Mouse (Mus musculus): ENCODE data around the gene Txnrd3.
A peak's percentile ranks its signal among the peaks of the same experiment; 100 is the strongest.

Txnrd3 gene

GRCm38 (mm10) chr6:89643798-89644270, at the start of gene Txnrd3:
Txnrd3 (plus strand) TSS chr6:89643988.
- peak; percentile 60 for DNase-seq (ENCODE audit: low read depth)

GRCm38 (mm10) chr6:89595018-89595776, 48.6 kb upstream of the Txnrd3 start, which contains the start of gene Chchd6:
Chchd6 (minus strand) TSS chr6:89595652.
- peak; percentile 89 for DNase-seq (ENCODE audit: low read depth)

GRCm38 (mm10) chr6:89595777-89596146, 48.0 kb upstream of the Txnrd3 start:
- no peak for DNase-seq (ENCODE audit: low read depth)

- DNase-seq (ENCODE audit: low read depth): no peak
These were observed 47.3 kb upstream of the Txnrd3 start for GRCm38 (mm10) chr6:89596510-89596909.

- no peak for DNase-seq (ENCODE audit: low read depth)
These were observed 37.7 kb upstream of the Txnrd3 start for GRCm38 (mm10) chr6:89606096-89606495.

DNA sequence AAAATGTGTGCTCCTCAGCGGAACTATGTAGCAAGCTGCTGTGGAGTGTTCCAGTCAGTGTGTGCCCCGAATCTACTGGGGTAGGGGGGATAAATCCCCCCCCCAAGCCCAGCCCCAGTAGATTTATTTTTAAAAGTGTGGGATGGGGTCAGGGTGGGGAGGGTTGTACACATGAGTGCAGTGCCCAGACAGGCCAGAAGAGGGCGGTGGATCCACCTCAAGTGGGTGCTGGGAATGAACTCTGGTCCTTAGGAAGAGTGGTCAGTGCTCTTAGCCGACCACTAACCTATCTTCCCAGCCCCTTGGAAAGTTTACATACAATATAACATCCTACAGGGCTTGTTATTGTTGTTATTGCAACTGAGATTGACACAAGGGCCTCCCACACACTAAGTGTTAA, 35.8 kb upstream of the Txnrd3 start:
- DNase-seq (ENCODE audit: low read depth): no peak

GRCm38 (mm10) chr6:89613336-89614106, 30.3 kb upstream of the Txnrd3 start:
- no peak for DNase-seq (ENCODE audit: low read depth)

- no peak for DNase-seq (ENCODE audit: low read depth)
These were observed 29.7 kb upstream of the Txnrd3 start for GRCm38 (mm10) chr6:89614107-89614471.

DNA sequence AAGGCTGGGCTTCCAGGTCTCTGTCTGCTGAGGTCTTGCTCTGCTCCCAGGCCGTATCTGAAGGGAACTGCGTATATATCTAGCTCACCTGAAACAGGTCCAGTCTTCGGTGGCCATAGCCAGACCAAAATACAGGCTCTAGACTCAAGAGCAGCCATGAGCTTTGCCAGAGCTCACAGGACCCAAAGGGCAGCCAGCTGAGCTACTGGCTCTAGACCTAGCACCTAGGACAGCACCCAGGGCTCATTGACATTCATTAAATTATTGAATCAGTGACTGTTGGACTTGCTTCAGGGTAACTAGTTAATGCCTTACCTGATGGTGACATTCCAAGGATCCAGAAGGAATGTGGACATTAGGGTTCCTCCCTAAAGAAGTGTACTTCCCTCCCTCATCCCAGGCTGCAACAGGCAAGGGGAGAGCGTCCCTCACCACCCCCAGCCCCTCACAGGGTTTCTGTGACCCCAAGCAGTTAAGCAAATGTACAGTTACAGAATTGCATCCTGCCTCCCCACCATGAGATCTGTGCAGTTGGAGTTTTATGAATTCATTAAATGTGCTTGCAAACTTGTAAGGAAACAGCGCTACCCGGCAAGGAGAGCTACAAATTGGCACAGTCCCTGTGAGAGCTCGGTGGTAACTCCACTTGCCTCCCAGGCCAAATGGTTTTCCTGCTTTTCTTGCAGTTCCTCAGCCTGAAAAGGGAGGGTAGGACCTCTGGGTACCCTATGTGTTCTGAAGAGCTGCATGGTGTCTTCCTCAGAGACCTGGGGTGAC, 29.0 kb upstream of the Txnrd3 start:
- DNase-seq (ENCODE audit: low read depth): no peak

GRCm38 (mm10) chr6:89615373-89615755, 28.4 kb upstream of the Txnrd3 start:
- DNase-seq (ENCODE audit: low read depth): no peak

- no peak for DNase-seq (ENCODE audit: low read depth)
These were observed 21.1 kb upstream of the Txnrd3 start for GRCm38 (mm10) chr6:89622647-89623046.

DNA sequence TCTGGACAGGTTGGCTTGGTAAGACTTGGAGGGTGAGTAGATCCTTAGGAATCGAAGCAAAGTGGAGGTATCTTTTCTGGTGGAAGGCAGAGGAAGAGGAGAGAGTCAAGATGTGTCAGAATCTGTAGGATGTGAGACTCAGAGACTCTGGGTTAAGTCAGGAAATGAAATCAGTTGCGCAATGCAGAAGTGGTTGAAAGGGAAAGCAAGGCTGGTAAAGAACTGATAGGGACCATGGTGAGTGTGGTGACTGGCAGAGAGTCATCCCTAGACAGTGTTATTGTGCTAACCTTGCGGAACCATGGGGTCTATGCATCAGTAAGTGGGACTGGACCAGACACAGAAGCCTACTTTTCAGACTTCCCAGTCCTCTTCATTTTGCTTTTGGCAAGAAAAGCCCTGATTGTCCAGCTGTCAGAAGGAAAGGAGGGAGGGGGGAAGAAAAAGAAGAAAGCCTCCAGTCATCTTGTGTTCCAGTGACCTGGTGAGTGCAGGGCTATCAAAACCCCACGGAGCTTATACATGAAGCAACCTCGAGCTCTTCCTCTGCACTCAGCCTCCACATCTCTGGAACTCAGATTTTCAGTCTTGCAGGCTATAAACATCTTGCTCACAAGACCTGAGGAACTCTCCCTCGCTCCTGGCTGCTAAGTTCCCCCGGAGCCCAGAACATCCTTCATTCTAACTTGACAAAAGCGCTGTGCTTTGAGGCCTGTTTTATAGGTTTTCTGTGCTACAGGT, 15.6 kb upstream of the Txnrd3 start:
- DNase-seq (ENCODE audit: low read depth): no peak

- peak; percentile 32 for DNase-seq (ENCODE audit: low read depth)
These were observed 11.8 kb upstream of the Txnrd3 start for GRCm38 (mm10) chr6:89631809-89632562.

- no peak for DNase-seq (ENCODE audit: low read depth)
These were observed 10.7 kb upstream of the Txnrd3 start for GRCm38 (mm10) chr6:89633115-89633514.

DNA sequence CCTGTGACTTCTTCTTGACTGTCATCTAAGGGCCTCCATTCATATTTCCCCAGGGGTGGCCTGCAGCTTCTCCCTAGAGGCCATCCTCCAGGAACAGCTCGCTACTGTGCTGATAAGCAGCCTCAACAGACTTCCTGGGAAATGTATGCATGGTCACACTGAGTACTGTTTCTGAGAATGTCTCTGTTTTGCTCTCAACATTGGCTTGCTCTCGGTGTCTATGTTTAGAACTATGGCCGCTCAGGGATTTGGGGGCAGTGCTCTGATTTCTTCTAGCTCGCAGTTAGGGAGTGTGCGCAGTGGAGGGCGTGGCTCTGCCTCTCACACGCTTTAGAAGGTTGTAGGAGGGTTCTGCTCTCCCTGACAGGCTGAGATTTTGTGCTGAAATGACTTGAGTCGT, 9.4 kb upstream of the Txnrd3 start:
- DNase-seq (ENCODE audit: low read depth): no peak

DNA sequence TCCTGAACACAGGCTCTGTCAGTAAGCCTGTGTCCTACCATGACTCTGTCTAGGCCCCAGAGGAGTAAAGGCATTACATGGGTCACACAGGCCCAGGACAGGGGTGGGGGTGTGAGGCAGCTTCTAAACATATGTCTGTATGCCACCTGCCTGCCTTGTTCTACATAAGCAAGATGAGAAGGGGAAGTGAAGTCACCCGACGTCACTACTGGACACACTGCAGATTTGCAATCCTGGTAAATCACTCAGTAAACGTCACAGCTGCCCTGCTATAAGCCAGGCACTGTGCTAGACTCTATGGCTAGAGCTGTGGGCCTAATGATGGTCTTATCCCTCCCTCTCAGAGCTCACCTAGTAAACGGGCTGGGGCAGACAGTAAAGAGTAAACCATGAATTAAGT, 5.8 kb upstream of the Txnrd3 start:
- no peak for DNase-seq (ENCODE audit: low read depth)

DNA sequence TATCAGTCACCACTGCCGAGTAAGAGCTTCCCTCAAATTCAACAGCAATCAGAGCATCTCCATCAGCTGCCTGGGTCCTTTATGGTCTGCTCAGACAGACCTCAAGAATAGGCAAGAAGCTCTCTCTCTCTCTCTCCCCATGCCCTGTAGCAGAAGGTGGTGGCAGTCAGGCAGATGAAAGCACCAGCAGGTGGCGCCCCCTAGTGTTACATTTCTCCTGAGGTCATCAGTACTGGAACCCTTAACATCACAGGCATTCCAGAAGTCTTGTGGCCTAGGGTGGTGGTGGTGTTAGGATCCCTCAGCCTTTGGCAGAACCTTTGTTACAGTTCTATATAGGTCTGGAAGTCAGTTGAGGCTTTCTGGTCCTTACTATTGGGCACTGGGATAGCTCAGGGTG, 4.8 kb upstream of the Txnrd3 start:
- DNase-seq (ENCODE audit: low read depth): no peak

DNA sequence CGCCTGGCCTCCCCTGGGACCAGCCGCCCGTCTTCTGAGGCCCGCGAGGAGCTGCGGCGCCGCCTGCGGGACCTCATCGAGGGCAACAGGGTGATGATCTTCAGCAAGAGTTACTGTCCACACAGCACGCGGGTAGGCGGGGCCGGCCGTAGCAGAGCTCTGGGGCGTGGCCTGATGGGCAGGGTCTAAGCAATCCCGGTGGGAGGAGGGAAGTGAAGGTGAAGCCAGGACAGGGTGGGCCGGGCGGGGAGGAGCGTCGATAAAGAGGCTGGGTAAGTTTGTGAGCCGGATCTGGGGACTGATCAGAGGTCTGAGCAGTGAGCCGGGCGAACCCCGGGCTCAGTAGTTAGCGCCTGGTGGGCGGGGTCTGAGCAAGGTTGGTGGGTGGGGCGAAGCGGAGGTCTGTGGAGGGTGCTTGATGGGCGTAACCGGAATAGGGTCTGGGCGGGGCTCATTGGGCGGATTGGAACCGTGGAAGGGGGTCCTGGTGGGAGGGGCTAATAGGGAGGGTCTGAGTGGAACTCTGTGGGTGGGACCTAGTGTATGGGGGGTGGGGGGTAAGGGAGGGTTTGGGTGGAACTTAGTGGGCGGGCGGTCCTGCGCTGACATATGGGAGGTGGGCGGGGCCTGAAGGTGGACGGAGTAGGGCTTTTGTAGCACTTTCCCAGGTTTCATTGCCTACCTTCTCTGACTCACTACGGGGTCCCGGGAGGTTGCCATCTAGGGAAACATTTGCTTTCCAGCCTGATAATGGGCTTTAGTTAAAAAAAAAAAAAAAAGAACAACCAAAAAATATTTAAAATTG, 685 bp downstream of the Txnrd3 start:
- DNase-seq (ENCODE audit: low read depth): peak; percentile 57

- DNase-seq (ENCODE audit: low read depth): no peak
These were observed 6.1 kb downstream of the Txnrd3 start for GRCm38 (mm10) chr6:89649897-89650296.

DNA sequence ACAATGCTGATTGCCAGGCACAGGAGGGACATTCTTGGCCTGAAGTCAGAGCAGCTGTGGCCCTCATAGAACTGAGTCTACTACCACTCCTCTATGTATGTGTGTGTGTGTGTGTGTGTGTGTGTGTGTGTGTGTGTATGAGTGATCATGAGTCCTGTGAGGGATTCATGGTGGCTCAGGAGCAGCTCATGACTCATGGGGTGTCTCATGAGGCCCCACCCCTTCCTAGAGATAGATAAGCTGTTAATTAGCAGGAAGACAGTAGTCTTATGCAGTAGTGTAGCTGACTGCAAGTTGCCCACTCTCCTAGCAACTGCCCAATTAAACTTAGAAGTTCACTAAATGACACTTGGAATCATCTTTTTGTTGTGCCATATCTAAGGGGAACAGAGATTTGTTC, 8.0 kb downstream of the Txnrd3 start:
- no peak for DNase-seq (ENCODE audit: low read depth)

Data from fibroblast of lung, adult 2 months (primary cell).